Mouse (Mus musculus) heart, adult 2 months (tissue): ENCODE measurements at regions not wholly inside any gene's neighbourhood (a gene's known extent, or its start where the extent isn't known, plus 50 kb on each side); places are given as distances from the start of the nearest gene placed in this dataset.

Experiments
- DNase-seq, 2 experiments: peaks; one replicate each; pipeline ENCODE4 v3.0.0; 2021
- H3K27ac ChIP-seq: fragments of 200-600 bp; 2 replicates; pipeline ENCODE4 v1.8.1; 2022
- H3K27me3 ChIP-seq: fragments of 200-500 bp; 2 replicates; pipeline ENCODE4 v1.6.1; 2012; ENCODE audit warnings: mild to moderate bottlenecking, low read length, inconsistent platforms, mixed read lengths; ENCODE audit not compliant: control insufficient read depth, insufficient read depth
- H3K36me3 ChIP-seq: fragments of 200-500 bp; 2 replicates; pipeline ENCODE4 v1.6.1; 2012; ENCODE audit warnings: low read length, inconsistent platforms; ENCODE audit not compliant: control insufficient read depth, insufficient read depth
- H3K4me1 ChIP-seq: fragments of 200-500 bp; 2 replicates; pipeline ENCODE4 v1.6.1; 2011; ENCODE audit warnings: low read length; ENCODE audit not compliant: control insufficient read depth, insufficient read depth
- H3K4me3 ChIP-seq: fragments of 200-600 bp; 2 replicates; pipeline ENCODE4 v1.8.1; 2022
- H3K79me2 ChIP-seq: fragments of 200-500 bp; replicated peaks from 2 replicates; pipeline ENCODE4 v1.6.1; 2012; ENCODE audit warnings: mild to moderate bottlenecking, inconsistent platforms, low read length, moderate library complexity, mixed read lengths; ENCODE audit not compliant: control insufficient read depth, insufficient read depth
- H3K9ac ChIP-seq: fragments of 200-500 bp; 2 replicates; pipeline ENCODE4 v1.6.1; 2012; ENCODE audit warnings: low read depth, mild to moderate bottlenecking, control low read depth, inconsistent platforms, low read length, mixed read lengths
- CTCF ChIP-seq: fragments of 200-600 bp; IDR thresholded peaks from 2 replicates; pipeline ENCODE4 v1.8.1; 2022; ENCODE audit warnings: antibody characterized with exemption, mild to moderate bottlenecking, moderate library complexity
- EP300 ChIP-seq: fragments of 200-500 bp; IDR thresholded peaks from 2 replicates; pipeline ENCODE4 v1.6.1; 2011; ENCODE audit warnings: low read depth, low read length, control low read depth; ENCODE audit not compliant: insufficient read depth
- POLR2A ChIP-seq: fragments of 200-500 bp; IDR thresholded peaks from 2 replicates; pipeline ENCODE4 v1.6.1; 2011; ENCODE audit warnings: mild to moderate bottlenecking, low read depth, low read length, control low read depth; ENCODE audit not compliant: insufficient read depth
- WGBS: fragments of 180-500 bp; shearing (Covaris S2); methylation state at CpG from one replicate; pipeline ENCODE4 v1.1.7; 2018; 5-methylcytosine and 5-hydroxymethylcytosine counted together
- intact Hi-C: fragments of 180-260 bp; cut with DNase I; formaldehyde crosslinking; loops from one replicate; pipeline ENCODE4 v1.15.1; 2025

- TF ChIP-seq EP300, result no peak
- no peak for TF ChIP-seq POLR2A
- TF ChIP-seq CTCF, result no peak
- Histone ChIP-seq H3K27me3 (no peaks in the 10 kb centered on the region), H3K36me3 (no peaks in the 10 kb centered on the region), H3K27ac (no peak overlapping the region), H3K4me3 (no peak overlapping the region), H3K79me2 (no peaks in the 10 kb centered on the region), H3K4me1 (peaks cover 2% of the 10 kb centered on the region; the same call in 1 of the 2 replicates), H3K9ac (no peak overlapping the region)
- no peak for DNase-seq
- intact Hi-C loops, result no loop called here
- WGBS, result 88% methylated on average over 5 of the region's 5 CpGs
Observed at GRCm38 (mm10) chr13:101527691-101528090, 240.3 kb downstream of the Pik3r1 start.

GRCm38 (mm10) chr13:101524781-101525180 is 243.2 kb downstream of the Pik3r1 start:
- Histone ChIP-seq H3K4me3 (no peak overlapping the region), H3K27me3 (no peaks in the 10 kb centered on the region), H3K4me1 (peaks cover 2% of the 10 kb centered on the region; the same call in 1 of the 2 replicates), H3K9ac (no peak overlapping the region), H3K27ac (no peak overlapping the region), H3K36me3 (no peaks in the 10 kb centered on the region), H3K79me2 (no peaks in the 10 kb centered on the region)
- DNase-seq, result no peak
- no peak for TF ChIP-seq CTCF
- TF ChIP-seq EP300, result no peak
- no peak for TF ChIP-seq POLR2A
- intact Hi-C loops, result no loop called here
- 90% methylated on average over 3 of the region's 3 CpGs for WGBS

DNA sequence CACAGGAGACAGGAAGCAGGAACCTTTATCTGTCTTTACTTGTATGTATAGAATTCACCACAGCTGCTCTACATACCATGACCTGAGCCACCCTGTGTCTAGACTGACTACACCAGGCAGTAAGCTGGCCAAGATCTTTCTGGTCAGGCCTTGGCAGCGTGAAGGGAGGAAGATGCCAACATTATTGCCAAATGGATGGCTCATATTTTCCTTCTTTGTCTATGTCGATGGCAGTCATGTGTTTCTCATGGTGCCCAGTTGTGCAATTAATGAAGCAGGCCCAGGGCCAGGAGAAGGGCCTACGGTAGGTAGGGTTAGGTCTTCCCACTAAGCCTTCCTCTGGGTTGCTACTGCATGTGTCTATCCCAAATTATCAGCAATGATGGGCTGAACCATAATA is 243.8 kb downstream of the Pik3r1 start:
- no peaks in the 10 kb centered on the region for H3K79me2 ChIP-seq
- H3K4me3 ChIP-seq, result no peak overlapping the region
- H3K4me1 ChIP-seq, result peaks cover 2% of the 10 kb centered on the region; the same call in 1 of the 2 replicates
- no peak overlapping the region for H3K9ac ChIP-seq
- no peak overlapping the region for H3K27ac ChIP-seq
- TF ChIP-seq POLR2A (no peak), EP300 (no peak), CTCF (no peak)
- DNase-seq, result peak in 1 of 2 experiments; percentile 31
- intact Hi-C loops, result no loop called here
- 57% methylated on average over 3 of the region's 3 CpGs for WGBS
- H3K36me3 ChIP-seq, result no peaks in the 10 kb centered on the region
- H3K27me3 ChIP-seq, result no peaks in the 10 kb centered on the region

DNA sequence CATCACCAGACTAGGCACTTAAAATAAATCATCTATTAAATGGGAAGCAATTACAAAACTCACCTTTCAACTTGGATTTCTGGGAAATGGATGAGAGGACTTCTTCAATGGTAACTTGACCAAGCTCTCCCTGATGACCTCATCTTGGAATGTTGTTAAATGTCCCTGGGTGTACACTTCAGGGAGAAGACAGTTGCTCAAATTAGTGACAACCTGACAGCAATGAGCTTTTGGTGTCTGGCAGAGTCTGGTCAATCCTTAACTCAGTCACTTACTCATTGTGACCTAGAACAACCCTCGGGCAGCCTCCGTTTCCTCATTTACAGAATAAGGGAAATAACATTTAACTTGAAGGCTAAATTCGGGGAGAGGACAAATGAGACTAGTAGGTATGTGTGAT is 244.5 kb downstream of the Pik3r1 start:
- TF ChIP-seq EP300 (no peak), CTCF (no peak), POLR2A (no peak)
- peaks cover 2% of the 10 kb centered on the region; the same call in 1 of the 2 replicates for H3K4me1 ChIP-seq
- no peak for DNase-seq
- WGBS, result 71% methylated on average over 3 of the region's 3 CpGs
- no peak overlapping the region for H3K9ac ChIP-seq
- no peaks in the 10 kb centered on the region for H3K79me2 ChIP-seq
- intact Hi-C loops, result no loop called here
- H3K27me3 ChIP-seq, result no peaks in the 10 kb centered on the region
- no peaks in the 10 kb centered on the region for H3K36me3 ChIP-seq
- H3K4me3 ChIP-seq, result no peak overlapping the region
- no peak overlapping the region for H3K27ac ChIP-seq

- Histone ChIP-seq H3K79me2 (no peaks in the 10 kb centered on the region), H3K9ac (no peak overlapping the region), H3K4me3 (no peak overlapping the region), H3K27me3 (no peaks in the 10 kb centered on the region), H3K36me3 (no peaks in the 10 kb centered on the region), H3K4me1 (peaks cover 2% of the 10 kb centered on the region; the same call in 1 of the 2 replicates), H3K27ac (no peak overlapping the region)
- no peak for TF ChIP-seq EP300
- no peak for TF ChIP-seq CTCF
- no peak for TF ChIP-seq POLR2A
- WGBS, result 87% methylated on average over 2 of the region's 2 CpGs
- intact Hi-C loops, result no loop called here
- no peak for DNase-seq
Observed at GRCm38 (mm10) chr13:101522597-101522996, 245.4 kb downstream of the Pik3r1 start.

- no peak overlapping the region for H3K9ac ChIP-seq
- no peak overlapping the region for H3K27ac ChIP-seq
- TF ChIP-seq POLR2A (no peak), EP300 (no peak), CTCF (no peak)
- no peaks in the 10 kb centered on the region for H3K36me3 ChIP-seq
- no peaks in the 10 kb centered on the region for H3K4me1 ChIP-seq
- intact Hi-C loops, result no loop called here
- 25% methylated on average over 3 of the region's 3 CpGs for WGBS
- no peak overlapping the region for H3K4me3 ChIP-seq
- H3K79me2 ChIP-seq, result no peaks in the 10 kb centered on the region
- H3K27me3 ChIP-seq, result no peaks in the 10 kb centered on the region
- DNase-seq, result peak; percentile 27 to 30
Observed at GRCm38 (mm10) chr13:101513354-101513753, 254.7 kb downstream of the Pik3r1 start.
